Mouse (Mus musculus) limb, embryonic 12.5 days (tissue): ENCODE results near the gene Stard13. TPM values are rescaled to one million over a fixed set of nuclear protein-coding genes. Genes with fewer than 3 reads are reported as not detected.

Experiments
- ATAC-seq: fragments of 200-750 bp; cut with Nextera tagmentation; 2 replicates; pipeline ENCODE4 v1.8.0; 2017; ENCODE audit warnings: low read depth, moderate TSS enrichment; ENCODE audit not compliant: insufficient number of reproducible peaks, insufficient read depth, low FRiP score, low TSS enrichment
- H3K27ac ChIP-seq: fragments of 300-500 bp; sonication (generic); 2 replicates; pipeline ENCODE4 v1.5.1; 2016; ENCODE audit warnings: mild to moderate bottlenecking, moderate library complexity
- H3K27me3 ChIP-seq: fragments of 300-500 bp; sonication (generic); 2 replicates; pipeline ENCODE4 v1.6.1; 2016; ENCODE audit warnings: mild to moderate bottlenecking, moderate library complexity
- H3K36me3 ChIP-seq: fragments of 300-500 bp; sonication (generic); 2 replicates; pipeline ENCODE4 v1.6.1; 2016; ENCODE audit warnings: mild to moderate bottlenecking, moderate library complexity
- H3K4me1 ChIP-seq: fragments of 300-500 bp; sonication (generic); replicated peaks from 2 replicates; pipeline ENCODE4 v1.6.1; 2016
- H3K4me2 ChIP-seq: fragments of 300-500 bp; sonication (generic); 2 replicates; pipeline ENCODE4 v1.6.1; 2016; ENCODE audit warnings: mild to moderate bottlenecking, moderate library complexity
- H3K4me3 ChIP-seq: fragments of 300-500 bp; sonication (generic); replicated peaks from 2 replicates; pipeline ENCODE4 v1.5.1; 2016; ENCODE audit warnings: mild to moderate bottlenecking
- H3K9ac ChIP-seq: fragments of 300-500 bp; sonication (generic); replicated peaks from 2 replicates; pipeline ENCODE4 v1.6.1; 2016; ENCODE audit warnings: mild to moderate bottlenecking, moderate library complexity
- H3K9me3 ChIP-seq: fragments of 300-500 bp; sonication (generic); 2 replicates; pipeline ENCODE4 v1.6.1; 2016; ENCODE audit warnings: mild to moderate bottlenecking, moderate library complexity
- WGBS: fragments of 180-500 bp; shearing (Covaris S2); methylation state at CpG from one replicate; pipeline ENCODE4 v1.1.7; 2016; 5-methylcytosine and 5-hydroxymethylcytosine counted together
- polyA plus RNA-seq: library from polyadenylated mRNA; unstranded; fragments of >200 nt; fragmentation: Nextera tagmentation; extraction: Ambion mirVana; gene quantifications from 2 replicates; pipeline ENCODE4 v1.2.1, GENCODE M21; 2016

Gene Stard13
- 7.1 and 7.9 TPM in 2 replicates for polyA plus RNA-seq

GRCm38 (mm10) chr5:151233400-151234031, at the start of gene Stard13:
Gene Stard13 (minus strand): TSS chr5:151233836.
- Histone ChIP-seq H3K9me3 (no peaks in the 10 kb centered on the region), H3K27me3 (peaks cover 36% of the 10 kb centered on the region), H3K9ac (peak within 1 kb of the TSS; percentile 71), H3K4me1 (peaks cover 15% of the 10 kb centered on the region), H3K36me3 (no peaks in the 10 kb centered on the region), H3K27ac (no peak within 1 kb of the TSS), H3K4me2 (peak within 1 kb of the TSS; percentile 91), H3K4me3 (peak within 1 kb of the TSS; percentile 56)
- peak; percentile 63 for ATAC-seq
- WGBS: under 1% methylated on average over 49 of the region's 49 CpGs

GRCm38 (mm10) chr5:151279531-151279930, 45.9 kb upstream of the Stard13 start:
- WGBS: 84% methylated on average over 7 of the region's 7 CpGs
- H3K36me3 ChIP-seq: no peaks in the 10 kb centered on the region
- no peaks in the 10 kb centered on the region for H3K9me3 ChIP-seq
- H3K27ac ChIP-seq: no peak overlapping the region
- H3K4me1 ChIP-seq: no peaks in the 10 kb centered on the region
- no peak overlapping the region for H3K4me2 ChIP-seq
- H3K4me3 ChIP-seq: no peak overlapping the region
- no peaks in the 10 kb centered on the region for H3K27me3 ChIP-seq
- ATAC-seq: no peak
- no peak overlapping the region for H3K9ac ChIP-seq

GRCm38 (mm10) chr5:151277927-151278326, 44.3 kb upstream of the Stard13 start:
- H3K9me3 ChIP-seq: no peaks in the 10 kb centered on the region
- H3K9ac ChIP-seq: no peak overlapping the region
- no peak for ATAC-seq
- no peak overlapping the region for H3K27ac ChIP-seq
- H3K4me1 ChIP-seq: no peaks in the 10 kb centered on the region
- WGBS: 83% methylated on average over 6 of the region's 6 CpGs
- H3K36me3 ChIP-seq: no peaks in the 10 kb centered on the region
- H3K27me3 ChIP-seq: no peaks in the 10 kb centered on the region
- no peak overlapping the region for H3K4me3 ChIP-seq
- no peak overlapping the region for H3K4me2 ChIP-seq

- H3K4me1 ChIP-seq: no peaks in the 10 kb centered on the region
- ATAC-seq: no peak
- H3K9ac ChIP-seq: no peak overlapping the region
- no peak overlapping the region for H3K4me2 ChIP-seq
- H3K9me3 ChIP-seq: no peaks in the 10 kb centered on the region
- H3K36me3 ChIP-seq: no peaks in the 10 kb centered on the region
- 81% methylated on average over 2 of the region's 2 CpGs for WGBS
- no peaks in the 10 kb centered on the region for H3K27me3 ChIP-seq
- H3K27ac ChIP-seq: no peak overlapping the region
- no peak overlapping the region for H3K4me3 ChIP-seq
Observed at GRCm38 (mm10) chr5:151275986-151276385, 42.4 kb upstream of the Stard13 start.

GRCm38 (mm10) chr5:151274265-151274664, 40.6 kb upstream of the Stard13 start:
- Histone ChIP-seq H3K4me1 (no peaks in the 10 kb centered on the region), H3K4me2 (no peak overlapping the region), H3K27ac (no peak overlapping the region), H3K36me3 (no peaks in the 10 kb centered on the region), H3K27me3 (no peaks in the 10 kb centered on the region), H3K9me3 (no peaks in the 10 kb centered on the region), H3K9ac (no peak overlapping the region), H3K4me3 (no peak overlapping the region)
- no peak for ATAC-seq
- 80% methylated on average over 6 of the region's 6 CpGs for WGBS

GRCm38 (mm10) chr5:151270815-151271214, 37.2 kb upstream of the Stard13 start:
- Histone ChIP-seq H3K27ac (no peak overlapping the region), H3K4me1 (no peaks in the 10 kb centered on the region), H3K4me3 (no peak overlapping the region), H3K27me3 (no peaks in the 10 kb centered on the region), H3K4me2 (no peak overlapping the region), H3K36me3 (no peaks in the 10 kb centered on the region), H3K9me3 (no peaks in the 10 kb centered on the region), H3K9ac (no peak overlapping the region)
- no peak for ATAC-seq
- 90% methylated on average over 5 of the region's 5 CpGs for WGBS

- Histone ChIP-seq H3K4me3 (no peak overlapping the region), H3K4me1 (no peaks in the 10 kb centered on the region), H3K4me2 (no peak overlapping the region), H3K27ac (no peak overlapping the region), H3K27me3 (no peaks in the 10 kb centered on the region), H3K9me3 (no peaks in the 10 kb centered on the region), H3K9ac (no peak overlapping the region), H3K36me3 (no peaks in the 10 kb centered on the region)
- WGBS: 87% methylated on average over 14 of the region's 14 CpGs
- ATAC-seq: no peak
Observed at GRCm38 (mm10) chr5:151266896-151267634, 33.4 kb upstream of the Stard13 start.

- Histone ChIP-seq H3K36me3 (no peaks in the 10 kb centered on the region), H3K9ac (no peak overlapping the region), H3K27me3 (no peaks in the 10 kb centered on the region), H3K4me2 (no peak overlapping the region), H3K4me3 (no peak overlapping the region), H3K4me1 (no peaks in the 10 kb centered on the region), H3K9me3 (no peaks in the 10 kb centered on the region), H3K27ac (no peak overlapping the region)
- WGBS: 86% methylated on average over 2 of the region's 2 CpGs
- ATAC-seq: no peak
Observed at GRCm38 (mm10) chr5:151261558-151261957, 27.9 kb upstream of the Stard13 start.

- no peaks in the 10 kb centered on the region for H3K27me3 ChIP-seq
- H3K4me2 ChIP-seq: no peak overlapping the region
- no peaks in the 10 kb centered on the region for H3K36me3 ChIP-seq
- H3K9ac ChIP-seq: no peak overlapping the region
- H3K27ac ChIP-seq: no peak overlapping the region
- H3K4me3 ChIP-seq: no peak overlapping the region
- no peaks in the 10 kb centered on the region for H3K9me3 ChIP-seq
- H3K4me1 ChIP-seq: peaks cover 7% of the 10 kb centered on the region; the same call in 1 of the 2 replicates
- ATAC-seq: no peak
- 74% methylated on average over 8 of the region's 8 CpGs for WGBS
Observed at GRCm38 (mm10) chr5:151252213-151252612, 18.6 kb upstream of the Stard13 start.

GRCm38 (mm10) chr5:151251656-151252055, 18.0 kb upstream of the Stard13 start:
- H3K4me2 ChIP-seq: no peak overlapping the region
- no peaks in the 10 kb centered on the region for H3K27me3 ChIP-seq
- H3K4me3 ChIP-seq: no peak overlapping the region
- H3K9ac ChIP-seq: no peak overlapping the region
- H3K27ac ChIP-seq: no peak overlapping the region
- no peaks in the 10 kb centered on the region for H3K36me3 ChIP-seq
- peaks cover 12% of the 10 kb centered on the region; the same call in 1 of the 2 replicates for H3K4me1 ChIP-seq
- 89% methylated on average over 8 of the region's 8 CpGs for WGBS
- no peak for ATAC-seq
- no peaks in the 10 kb centered on the region for H3K9me3 ChIP-seq

- ATAC-seq: no peak
- 67% methylated on average over 10 of the region's 10 CpGs for WGBS
- H3K4me1 ChIP-seq: peaks cover 13% of the 10 kb centered on the region; the same call in 1 of the 2 replicates
Observed at GRCm38 (mm10) chr5:151248671-151249620, 15.3 kb upstream of the Stard13 start.

More at GRCm38 (mm10) chr5:151248671-151249620, 15.3 kb upstream of the Stard13 start:
- H3K27me3 ChIP-seq: no peaks in the 10 kb centered on the region
- H3K27ac ChIP-seq: no peak overlapping the region
- no peaks in the 10 kb centered on the region for H3K36me3 ChIP-seq
- H3K4me3 ChIP-seq: no peak overlapping the region
- no peak overlapping the region for H3K9ac ChIP-seq
- no peak overlapping the region for H3K4me2 ChIP-seq
- H3K9me3 ChIP-seq: no peaks in the 10 kb centered on the region
